Mouse (Mus musculus): ENCODE data around the gene Vsig10. TPM values are rescaled to one million over a fixed set of nuclear protein-coding genes. Genes with fewer than 3 reads are reported as not detected.
"Not testable (repeated sequence)": the region's sequence is repeated elsewhere in the genome, so short reads cannot be mapped to it uniquely, and the experiment has no call there.

Gene Vsig10
- polyA plus RNA-seq, 1 experiment from 2014 or later, result 0.84 TPM

DNA sequence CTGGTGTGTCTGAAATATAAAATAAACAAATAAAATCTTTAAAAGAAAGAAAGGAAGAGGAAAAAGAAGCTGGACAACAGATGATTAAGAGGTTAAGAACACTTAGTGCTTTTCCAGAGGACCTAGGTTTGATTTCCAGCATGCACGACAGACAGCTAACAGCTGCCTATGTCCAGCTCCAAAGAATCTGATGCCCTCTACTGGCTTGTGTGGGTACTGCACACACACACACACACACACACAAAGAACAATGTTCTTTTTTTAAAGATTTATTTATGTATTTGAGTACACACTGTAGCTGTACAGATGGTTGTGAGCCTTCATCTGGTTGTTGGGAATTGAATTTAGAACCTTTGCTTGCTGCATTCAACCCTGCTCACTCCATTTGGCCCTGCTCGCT is 28.8 kb upstream of the Vsig10 start:
- no peak for DNase-seq (ENCODE audit: low spot score)
- H3K36me3 ChIP-seq (replicated peaks; ENCODE audit: control insufficient read depth, insufficient read depth, low read depth, low read length), result no peaks in the 10 kb centered on the region
- H3K9ac ChIP-seq (replicated peaks; ENCODE audit: low read length), result no peak overlapping the region
- no peak for ATAC-seq (replicated peaks; ENCODE audit: insufficient number of reproducible peaks, low FRiP score, low TSS enrichment, low read depth)
- 94% methylated on average over 2 of the region's 2 CpGs for WGBS
- no peaks in the 10 kb centered on the region for H3K27me3 ChIP-seq (ENCODE audit: control insufficient read depth, insufficient read depth, low read length)
- no peak overlapping the region for H3K4me3 ChIP-seq (ENCODE audit: low read depth, low read length)
- H3K27ac ChIP-seq (replicated peaks; ENCODE audit: low read depth, low read length), result no peak overlapping the region
- H3K4me1 ChIP-seq (ENCODE audit: control insufficient read depth, insufficient read depth, low read length), result no peaks in the 10 kb centered on the region
- H3K9me3 ChIP-seq (replicated peaks; ENCODE audit: control insufficient read depth, low read length), result no peaks in the 10 kb centered on the region
- H3K4me2 ChIP-seq (ENCODE audit: low read depth, low read length), result no peak overlapping the region

DNA sequence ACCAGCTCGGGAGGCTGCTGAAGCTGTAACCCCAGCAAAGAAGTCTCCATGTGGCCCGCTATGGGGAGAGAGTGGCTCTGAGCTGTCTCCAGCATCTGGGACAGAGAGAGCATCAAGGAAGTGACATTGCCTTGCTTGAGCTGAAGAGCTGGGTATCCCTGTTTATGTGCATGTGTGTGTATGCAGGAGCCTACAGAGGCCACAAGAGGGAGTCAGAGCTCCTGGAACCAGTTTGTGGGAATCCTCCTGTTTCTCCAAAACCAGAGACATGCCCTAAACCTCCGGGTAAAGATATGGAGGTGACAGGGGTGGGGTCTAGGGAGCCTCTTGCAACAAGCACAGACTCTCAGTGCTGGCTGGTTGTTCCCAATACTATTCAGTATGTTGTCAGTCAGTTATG is 27.6 kb upstream of the Vsig10 start:
- H3K9ac ChIP-seq (replicated peaks; ENCODE audit: low read length), result no peak overlapping the region
- H3K36me3 ChIP-seq (replicated peaks; ENCODE audit: control insufficient read depth, insufficient read depth, low read depth, low read length), result no peaks in the 10 kb centered on the region
- H3K27ac ChIP-seq (replicated peaks; ENCODE audit: low read depth, low read length), result no peak overlapping the region
- WGBS, result 84% methylated on average over 3 of the region's 3 CpGs
- H3K4me3 ChIP-seq (ENCODE audit: low read depth, low read length), result no peak overlapping the region
- H3K27me3 ChIP-seq (ENCODE audit: control insufficient read depth, insufficient read depth, low read length), result no peaks in the 10 kb centered on the region
- no peaks in the 10 kb centered on the region for H3K4me1 ChIP-seq (ENCODE audit: control insufficient read depth, insufficient read depth, low read length)
- no peak for ATAC-seq (replicated peaks; ENCODE audit: insufficient number of reproducible peaks, low FRiP score, low TSS enrichment, low read depth)
- no peak overlapping the region for H3K4me2 ChIP-seq (ENCODE audit: low read depth, low read length)
- no peak for DNase-seq (ENCODE audit: low spot score)
- H3K9me3 ChIP-seq (replicated peaks; ENCODE audit: control insufficient read depth, low read length), result no peaks in the 10 kb centered on the region

DNA sequence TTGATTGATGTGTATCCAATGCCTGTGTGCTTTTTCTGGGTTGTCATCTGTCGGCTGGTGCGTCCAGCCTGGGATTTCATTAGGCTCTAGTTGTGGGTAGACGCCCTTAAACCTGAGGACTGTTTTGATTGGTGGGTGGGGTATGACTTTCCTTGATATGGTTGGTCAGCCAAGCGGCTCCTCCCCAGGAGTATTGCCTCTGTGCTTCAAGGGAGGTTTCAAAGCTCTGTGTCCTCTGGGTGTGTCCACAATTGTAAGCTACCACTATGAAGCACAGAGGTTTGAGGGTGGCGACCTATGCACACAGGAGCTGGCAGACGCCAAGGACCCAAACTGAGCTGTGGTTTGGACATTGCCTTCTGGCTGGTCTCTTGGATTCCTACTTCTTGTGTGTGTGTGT is 26.3 kb upstream of the Vsig10 start:
- Histone ChIP-seq H3K9ac (replicated peaks; ENCODE audit: low read length) (no peak overlapping the region), H3K4me1 (ENCODE audit: control insufficient read depth, insufficient read depth, low read length) (no peaks in the 10 kb centered on the region), H3K4me3 (ENCODE audit: low read depth, low read length) (no peak overlapping the region), H3K27ac (replicated peaks; ENCODE audit: low read depth, low read length) (no peak overlapping the region), H3K9me3 (replicated peaks; ENCODE audit: control insufficient read depth, low read length) (no peaks in the 10 kb centered on the region), H3K36me3 (replicated peaks; ENCODE audit: control insufficient read depth, insufficient read depth, low read depth, low read length) (no peaks in the 10 kb centered on the region), H3K27me3 (ENCODE audit: control insufficient read depth, insufficient read depth, low read length) (no peaks in the 10 kb centered on the region), H3K4me2 (ENCODE audit: low read depth, low read length) (no peak overlapping the region)
- no peak for ATAC-seq (replicated peaks; ENCODE audit: insufficient number of reproducible peaks, low FRiP score, low TSS enrichment, low read depth)
- no peak for DNase-seq (ENCODE audit: low spot score)
- 76% methylated on average over 6 of the region's 6 CpGs for WGBS

DNA sequence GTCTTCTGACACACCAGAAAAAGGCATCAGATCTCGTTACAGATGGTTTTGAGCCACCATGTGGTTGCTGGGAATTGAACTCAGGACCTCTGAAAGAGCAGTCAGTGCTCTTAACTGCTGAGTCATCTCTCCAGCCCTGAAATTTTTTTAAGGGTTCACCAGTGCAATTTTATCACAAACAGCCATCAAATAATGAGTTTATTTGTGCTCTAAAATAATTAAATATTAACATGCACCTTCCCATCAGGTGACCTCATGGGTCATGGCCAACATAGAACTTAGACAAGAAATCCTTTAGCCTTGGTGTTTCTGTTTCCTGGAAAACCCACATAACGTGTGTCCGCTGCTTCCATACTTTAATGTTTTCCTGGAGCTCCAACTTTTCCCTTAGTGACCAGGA is 25.1 kb upstream of the Vsig10 start:
- not testable (repeated sequence) for H3K27ac ChIP-seq (replicated peaks; ENCODE audit: low read depth, low read length); ATAC-seq (replicated peaks; ENCODE audit: insufficient number of reproducible peaks, low FRiP score, low TSS enrichment, low read depth); H3K9me3 ChIP-seq (replicated peaks; ENCODE audit: control insufficient read depth, low read length); H3K9ac ChIP-seq (replicated peaks; ENCODE audit: low read length); H3K27me3 ChIP-seq (ENCODE audit: control insufficient read depth, insufficient read depth, low read length); H3K36me3 ChIP-seq (replicated peaks; ENCODE audit: control insufficient read depth, insufficient read depth, low read depth, low read length); H3K4me3 ChIP-seq (ENCODE audit: low read depth, low read length); DNase-seq (ENCODE audit: low spot score); H3K4me1 ChIP-seq (ENCODE audit: control insufficient read depth, insufficient read depth, low read length); H3K4me2 ChIP-seq (ENCODE audit: low read depth, low read length)
- 80% methylated on average over 3 of the region's 3 CpGs for WGBS

DNA sequence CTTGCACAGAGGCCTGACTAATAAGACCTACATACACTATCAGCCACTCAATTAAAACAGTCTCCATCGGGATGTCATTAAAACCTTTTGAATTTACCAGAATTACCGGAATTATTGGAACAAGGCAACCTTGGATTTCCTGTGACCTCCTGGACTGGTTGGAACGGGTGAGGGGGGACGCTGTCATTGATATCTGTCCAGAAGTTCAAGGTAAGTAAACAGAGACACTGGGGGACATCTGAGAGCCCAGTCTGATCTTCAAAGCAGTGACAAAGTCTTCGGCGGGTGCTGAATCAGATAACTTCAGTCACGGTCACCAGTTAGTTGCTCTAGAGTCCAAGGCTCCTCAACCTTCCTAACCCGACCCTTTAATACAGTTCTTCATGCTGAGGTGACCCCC is 23.9 kb upstream of the Vsig10 start:
- no peaks in the 10 kb centered on the region for H3K9me3 ChIP-seq (replicated peaks; ENCODE audit: control insufficient read depth, low read length)
- H3K27me3 ChIP-seq (ENCODE audit: control insufficient read depth, insufficient read depth, low read length), result no peaks in the 10 kb centered on the region
- H3K9ac ChIP-seq (replicated peaks; ENCODE audit: low read length), result no peak overlapping the region
- DNase-seq (ENCODE audit: low spot score) (no peak), ATAC-seq (replicated peaks; ENCODE audit: insufficient number of reproducible peaks, low FRiP score, low TSS enrichment, low read depth) (no peak)
- H3K4me2 ChIP-seq (ENCODE audit: low read depth, low read length), result no peak overlapping the region
- no peak overlapping the region for H3K27ac ChIP-seq (replicated peaks; ENCODE audit: low read depth, low read length)
- WGBS, result 84% methylated on average over 8 of the region's 8 CpGs
- no peaks in the 10 kb centered on the region for H3K36me3 ChIP-seq (replicated peaks; ENCODE audit: control insufficient read depth, insufficient read depth, low read depth, low read length)
- H3K4me1 ChIP-seq (ENCODE audit: control insufficient read depth, insufficient read depth, low read length), result no peaks in the 10 kb centered on the region
- H3K4me3 ChIP-seq (ENCODE audit: low read depth, low read length), result no peak overlapping the region

DNA sequence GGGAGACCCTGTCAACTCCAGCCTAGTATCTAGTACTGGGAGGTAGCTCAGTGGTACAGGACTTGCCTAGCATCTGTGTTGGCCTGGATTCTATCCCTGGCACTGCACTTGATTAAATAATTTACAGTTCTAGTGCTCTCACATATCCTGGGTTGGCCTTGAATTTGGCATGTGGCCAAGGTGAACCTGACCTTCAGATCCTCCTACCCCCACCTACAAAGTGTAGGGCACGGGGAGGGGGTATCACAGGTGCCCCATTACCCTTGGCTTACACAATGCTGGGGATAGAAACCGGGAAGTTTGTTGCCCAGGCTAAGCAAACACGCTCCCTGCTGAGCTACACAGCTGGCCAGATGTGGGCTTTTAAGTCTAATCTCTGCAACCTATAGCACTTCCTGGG is 16.0 kb upstream of the Vsig10 start:
- no peak for ATAC-seq (replicated peaks; ENCODE audit: insufficient number of reproducible peaks, low FRiP score, low TSS enrichment, low read depth)
- H3K36me3 ChIP-seq (replicated peaks; ENCODE audit: control insufficient read depth, insufficient read depth, low read depth, low read length), result no peaks in the 10 kb centered on the region
- WGBS, result 79% methylated on average over 3 of the region's 3 CpGs

DNA sequence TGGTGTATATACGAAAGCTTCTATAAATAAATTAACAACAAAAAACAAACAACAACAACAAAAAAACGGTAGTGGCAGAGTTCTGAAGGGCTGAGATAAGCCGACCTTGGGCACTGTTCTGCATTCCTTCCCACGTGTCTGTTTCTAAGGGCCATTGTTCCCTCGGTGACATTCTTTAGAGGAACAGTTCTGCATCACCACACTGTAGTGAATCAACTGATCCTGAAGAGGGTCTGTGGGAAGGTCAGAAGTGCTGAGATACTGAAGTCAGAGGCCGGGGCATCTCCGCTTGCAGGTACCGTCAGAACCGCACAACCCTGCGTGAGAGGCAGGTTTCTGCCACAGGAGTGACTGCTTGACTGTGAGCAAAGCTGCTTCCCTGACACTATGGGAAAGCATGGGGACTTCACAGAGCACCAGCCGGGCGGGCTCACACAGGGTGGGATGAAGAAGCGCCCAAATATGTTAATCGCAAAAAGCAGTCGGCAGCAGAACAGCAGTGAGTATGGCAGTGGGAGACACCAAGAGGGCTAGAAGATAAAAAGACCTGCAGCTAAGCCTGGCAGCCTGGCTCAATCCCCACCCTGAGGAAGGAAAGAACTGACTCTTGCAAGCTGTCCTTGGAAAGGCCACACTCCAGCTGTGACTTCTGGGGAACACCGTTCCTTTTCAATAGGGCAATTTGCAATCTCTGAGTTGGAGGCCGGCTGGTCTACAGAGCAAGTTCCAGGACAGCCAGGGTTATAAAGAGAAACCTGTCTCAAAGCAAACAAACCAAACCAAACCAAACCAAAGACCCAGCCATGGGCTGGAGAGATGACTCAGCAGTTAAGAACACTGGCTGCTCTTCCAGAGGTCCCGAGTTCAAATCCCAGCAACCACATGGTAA is 14.9 kb upstream of the Vsig10 start:
- ATAC-seq (replicated peaks; ENCODE audit: insufficient number of reproducible peaks, low FRiP score, low TSS enrichment, low read depth), result no peak
- no peak overlapping the region for H3K4me3 ChIP-seq (ENCODE audit: low read depth, low read length)
- no peak for DNase-seq (ENCODE audit: low spot score)
- H3K27me3 ChIP-seq (ENCODE audit: control insufficient read depth, insufficient read depth, low read length), result no peaks in the 10 kb centered on the region
- H3K9me3 ChIP-seq (replicated peaks; ENCODE audit: control insufficient read depth, low read length), result no peaks in the 10 kb centered on the region
- no peak overlapping the region for H3K9ac ChIP-seq (replicated peaks; ENCODE audit: low read length)
- no peaks in the 10 kb centered on the region for H3K4me1 ChIP-seq (ENCODE audit: control insufficient read depth, insufficient read depth, low read length)
- WGBS, result 56% methylated on average over 18 of the region's 18 CpGs
- no peak overlapping the region for H3K4me2 ChIP-seq (ENCODE audit: low read depth, low read length)
- no peak overlapping the region for H3K27ac ChIP-seq (replicated peaks; ENCODE audit: low read depth, low read length)
- H3K36me3 ChIP-seq (replicated peaks; ENCODE audit: control insufficient read depth, insufficient read depth, low read depth, low read length), result no peaks in the 10 kb centered on the region

More for the DNA sequence above, 16.0 kb upstream of the Vsig10 start:
- Histone ChIP-seq H3K9me3 (replicated peaks; ENCODE audit: control insufficient read depth, low read length) (no peaks in the 10 kb centered on the region), H3K4me2 (ENCODE audit: low read depth, low read length) (no peak overlapping the region), H3K4me1 (ENCODE audit: control insufficient read depth, insufficient read depth, low read length) (no peaks in the 10 kb centered on the region), H3K27me3 (ENCODE audit: control insufficient read depth, insufficient read depth, low read length) (no peaks in the 10 kb centered on the region), H3K9ac (replicated peaks; ENCODE audit: low read length) (no peak overlapping the region), H3K27ac (replicated peaks; ENCODE audit: low read depth, low read length) (no peak overlapping the region), H3K4me3 (ENCODE audit: low read depth, low read length) (no peak overlapping the region)
- no peak for DNase-seq (ENCODE audit: low spot score)

DNA sequence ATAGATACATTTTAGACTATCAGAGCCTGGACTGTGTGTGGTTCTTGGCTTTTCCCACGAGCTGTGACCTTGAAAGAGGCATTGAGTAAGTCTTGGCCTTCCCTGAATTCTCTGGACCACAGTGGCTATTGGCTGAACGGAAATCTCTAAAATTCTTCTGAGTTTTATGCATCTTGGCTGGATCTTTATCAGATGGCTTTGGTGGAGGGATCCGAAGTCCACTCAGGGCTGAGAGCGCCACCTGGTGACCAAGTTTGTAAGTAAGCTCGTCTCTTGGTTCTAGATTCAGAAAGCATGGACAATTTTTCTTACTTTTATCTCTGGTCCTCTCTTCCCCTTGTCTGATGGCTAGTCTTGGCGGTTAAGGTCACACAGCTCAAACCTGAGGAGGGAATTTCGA is 13.9 kb upstream of the Vsig10 start:
- Histone ChIP-seq H3K27ac (replicated peaks; ENCODE audit: low read depth, low read length) (no peak overlapping the region), H3K4me2 (ENCODE audit: low read depth, low read length) (no peak overlapping the region), H3K36me3 (replicated peaks; ENCODE audit: control insufficient read depth, insufficient read depth, low read depth, low read length) (no peaks in the 10 kb centered on the region), H3K4me1 (ENCODE audit: control insufficient read depth, insufficient read depth, low read length) (no peaks in the 10 kb centered on the region), H3K27me3 (ENCODE audit: control insufficient read depth, insufficient read depth, low read length) (no peaks in the 10 kb centered on the region), H3K4me3 (ENCODE audit: low read depth, low read length) (no peak overlapping the region), H3K9ac (replicated peaks; ENCODE audit: low read length) (no peak overlapping the region), H3K9me3 (replicated peaks; ENCODE audit: control insufficient read depth, low read length) (no peaks in the 10 kb centered on the region)
- 68% methylated on average over 7 of the region's 7 CpGs for WGBS
- DNase-seq (ENCODE audit: low spot score) (peak; percentile 76), ATAC-seq (replicated peaks; ENCODE audit: insufficient number of reproducible peaks, low FRiP score, low TSS enrichment, low read depth) (no peak)

Measured in embryonic facial prominence, embryonic 11.5 days (tissue).